ENCODE assay signal across 10 mouse cellular contexts in genomic region chr2:139696578-139696977, GRCm38 (mm10). TPM values are rescaled to one million over a fixed set of nuclear protein-coding genes. Genes with fewer than 3 reads are reported as not detected.
A peak's percentile ranks its signal among the peaks of the same experiment; 100 is the strongest.
DNase-seq lines count a peak whose midpoint lies in the region; TF ChIP-seq lines count a peak whose summit lies in the region.
"Had no signal": no experiment of that assay in that cellular context is flagged by ENCODE, and none has a peak within 500 bp of the region (broad histone marks: within the 10 kb centered on the region; RNA-seq: fewer than 3 reads in every experiment).

No protein-coding gene starts in this region.

- no peak for TF ChIP-seq EP300 in heart, adult 2 months (IDR thresholded peaks at IDR 0.05; ENCODE audit: insufficient read depth, low read depth, low read length)

- no peaks in the 10 kb centered on the region for H3K36me3 ChIP-seq in heart, adult 2 months (ENCODE audit: control insufficient read depth, insufficient read depth, low read length)
- H3K36me3 ChIP-seq: heart, embryonic 15.5 days had no signal

- WGBS in heart, adult 2 months = 53% methylated on average over 2 of the region's 2 CpGs

- no peak overlapping the region for H3K27ac ChIP-seq in heart, adult 2 months
- H3K27ac ChIP-seq: heart, embryonic 15.5 days; liver, embryonic 14.5 days had no signal

- no peaks in the 10 kb centered on the region for H3K27me3 ChIP-seq in heart, adult 2 months (ENCODE audit: control insufficient read depth, insufficient read depth, low read length)
- H3K27me3 ChIP-seq: heart, embryonic 15.5 days had no signal

- intact Hi-C loops in heart, adult 2 months (cut with DNase I) = no loop called here

- H3K4me1 ChIP-seq in heart, adult 2 months (ENCODE audit: control insufficient read depth, insufficient read depth, low read length) = no peaks in the 10 kb centered on the region
- H3K4me1 ChIP-seq: heart, embryonic 15.5 days had no signal

- no peaks in the 10 kb centered on the region for H3K79me2 ChIP-seq in heart, adult 2 months (replicated peaks; ENCODE audit: control insufficient read depth, insufficient read depth, low read length)

- no peak overlapping the region for H3K4me3 ChIP-seq in heart, adult 2 months
- H3K4me3 ChIP-seq: heart, embryonic 15.5 days had no signal

- no peak for TF ChIP-seq CTCF in heart, adult 2 months (IDR thresholded peaks at IDR 0.05)

- DNase-seq in heart, postnatal 4 days = peak; percentile 10
- DNase-seq in heart, adult 2 months = no peak
- peak; percentile 39 for DNase-seq in MN1 (ENCODE audit: low spot score)
- peak; percentile 33 for DNase-seq in cerebellum, adult 8-10 months
- peak; percentile 4 to 31 for DNase-seq in layer of hippocampus, postnatal 14 days (ENCODE audit: low spot score in 2 of 2)
- DNase-seq in retina, embryonic 14.5 days (ENCODE audit: low spot score) = no peak
- DNase-seq in embryo, embryonic 11 days = no peak
- no peak for DNase-seq in spleen, adult 18-20 months

- no peak for TF ChIP-seq POLR2A in heart, adult 2 months (IDR thresholded peaks at IDR 0.05; ENCODE audit: insufficient read depth, low read depth, low read length)

- H3K9ac ChIP-seq in heart, adult 2 months (ENCODE audit: low read depth, low read length) = no peak overlapping the region
- H3K9ac ChIP-seq: heart, embryonic 15.5 days; liver, embryonic 14.5 days had no signal

RNA-seq across cellular contexts. Expression of gene Ism1, which starts 18.6 kb away (rescaled TPM):
- total RNA-seq in heart, postnatal 4 days (2021) = under 1 TPM; 0.47 to 0.69 TPM
- 1 to 10 TPM in 1 of 2 experiments, under 1 TPM in 1; 0.91 to 1.0 TPM for total RNA-seq in heart, adult 2 months (2021)
- polyA plus RNA-seq in heart, adult 2 months (2012; rRNA removed) = 1.1 and 1.5 TPM in 2 replicates
- 1 to 10 TPM; 7.0 to 7.7 TPM for total RNA-seq in layer of hippocampus, postnatal 14 days (2021)

Comparison
In these comparisons a context has a peak if more than half of its experiments do, and no peak if none do; other contexts are left out.
1. DNase-seq: peak in heart, postnatal 4 days (single experiment), MN1 (single experiment), cerebellum, adult 8-10 months (single experiment) and layer of hippocampus, postnatal 14 days (2 of 2); none in heart, adult 2 months (0 of 2), retina, embryonic 14.5 days (single experiment), embryo, embryonic 11 days (single experiment) and spleen, adult 18-20 months (0 of 2).